Mouse (Mus musculus): ENCODE measurements around the gene Krr1.

- TF ChIP-seq CTCF (IDR thresholded peaks at IDR 0.05; ENCODE audit: extremely low read depth, insufficient read depth, insufficient read length, insufficient replicate concordance) (no peak), POLR2A (IDR thresholded peaks at IDR 0.05; ENCODE audit: low read depth, low read length) (no peak)
Observed at GRCm38 (mm10) chr10:112002544-112003215, 30.2 kb downstream of the Krr1 start, which contains the start of gene Glipr1.
